Mouse (Mus musculus) heart, adult 18-20 months (tissue): ENCODE measurements at regions not wholly inside any gene's neighbourhood (a gene's known extent, or its start where the extent isn't known, plus 50 kb on each side); places are given as distances from the start of the nearest gene placed in this dataset.

ENCODE experiments used
- DNase-seq, 2 experiments: peaks; one replicate each; pipeline ENCODE4 v3.0.0; 2021 to 2022; ENCODE audit warnings: mixed read lengths in 1 of 2

- DNase-seq: peak in 1 of 2 experiments; percentile 21
Observed at GRCm38 (mm10) chr12:9174327-9174726, 144.5 kb downstream of the Ttc32 start.

- DNase-seq: no peak
Observed at GRCm38 (mm10) chr12:9176198-9176597, 146.4 kb downstream of the Ttc32 start.

GRCm38 (mm10) chr12:9178626-9179025 is 148.8 kb downstream of the Ttc32 start:
- no peak for DNase-seq

DNA sequence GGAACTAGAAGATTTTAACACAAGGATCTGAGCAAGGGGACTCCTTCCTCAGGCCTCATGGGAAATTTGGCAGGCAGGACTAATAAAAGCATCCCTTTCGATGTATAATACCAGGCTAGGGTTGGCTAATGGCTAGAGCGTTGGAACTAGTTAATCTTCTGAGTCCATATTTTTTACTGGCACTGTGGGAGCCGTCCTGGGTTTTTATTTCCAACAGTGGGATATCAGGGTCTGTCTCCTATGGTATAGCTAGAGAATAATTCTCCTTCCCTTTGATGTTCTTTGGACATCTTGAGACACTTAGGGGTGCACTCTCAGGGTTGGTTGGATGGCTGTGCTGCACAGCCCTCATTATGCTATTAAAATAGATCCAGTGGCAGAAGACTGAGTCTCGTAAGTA is 150.9 kb downstream of the Ttc32 start:
- no peak for DNase-seq

- no peak for DNase-seq
Observed at GRCm38 (mm10) chr12:9191721-9192120, 161.9 kb downstream of the Ttc32 start.

DNA sequence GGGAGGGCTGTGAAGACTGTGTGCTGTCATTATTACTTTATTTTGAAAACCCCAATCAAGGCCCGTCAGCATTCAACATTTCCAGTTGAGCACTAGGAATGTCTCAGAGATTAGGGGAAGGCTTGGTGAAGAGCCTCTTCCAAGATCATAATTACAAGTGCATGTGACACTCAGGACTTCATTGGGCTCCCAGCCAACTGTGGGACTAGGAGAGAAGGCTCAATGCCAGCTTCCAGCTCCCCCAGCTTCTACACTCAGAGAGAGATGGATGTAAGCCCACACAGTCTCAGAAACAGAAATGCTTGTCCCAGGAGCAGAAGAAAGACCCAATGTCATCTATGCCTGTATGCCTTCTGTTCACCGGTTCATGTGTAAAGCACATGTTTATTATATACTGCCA is 169.5 kb downstream of the Ttc32 start:
- DNase-seq: no peak

- DNase-seq: peak; percentile 13 to 40
Observed at GRCm38 (mm10) chr12:9212211-9212610, 182.4 kb downstream of the Ttc32 start.

DNA sequence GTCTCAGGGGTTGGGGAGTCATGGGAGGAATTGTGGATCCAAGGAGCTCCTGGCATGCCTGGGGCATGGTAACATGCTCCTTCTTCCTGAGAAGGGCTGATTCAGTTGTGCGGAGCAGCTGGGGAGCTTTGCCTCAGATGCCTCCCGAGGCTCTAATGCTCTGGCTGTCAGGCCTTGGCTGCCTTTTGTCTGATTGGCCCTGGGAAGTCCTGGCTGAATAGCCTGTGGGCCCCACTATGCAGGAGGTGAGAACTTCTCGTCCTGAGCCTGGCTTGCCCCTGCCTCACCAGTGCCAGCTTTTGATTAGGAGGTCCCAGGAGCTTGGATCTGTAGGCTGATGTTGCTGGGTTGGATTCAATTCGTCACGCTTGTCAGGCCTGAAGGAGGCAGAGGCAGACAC is 195.2 kb downstream of the Ttc32 start:
- DNase-seq: peak; percentile 77 to 92

GRCm38 (mm10) chr12:9227901-9228300 is 198.1 kb downstream of the Ttc32 start:
- DNase-seq: no peak

DNA sequence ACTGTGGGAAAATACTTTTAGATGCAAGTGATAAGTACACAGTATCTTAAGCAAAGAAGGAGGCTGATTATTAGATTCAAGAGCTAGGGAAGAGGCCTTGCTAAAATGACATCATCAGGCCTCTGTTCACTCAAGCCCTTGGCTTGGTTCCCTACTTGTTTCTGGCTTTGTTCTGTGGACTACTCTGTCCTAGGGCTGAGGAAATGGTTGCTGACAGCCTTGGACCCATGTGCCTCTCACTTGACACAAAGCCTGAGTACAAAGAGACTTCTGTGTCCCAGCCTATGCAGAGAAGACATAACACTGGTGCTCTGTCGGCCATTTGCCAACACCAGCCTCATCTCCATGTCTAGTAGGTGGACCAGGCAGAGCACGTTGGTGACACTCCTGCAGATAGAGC is 198.7 kb downstream of the Ttc32 start:
- peak; percentile 56 to 74 for DNase-seq

- no peak for DNase-seq
Observed at GRCm38 (mm10) chr12:9229981-9230380, 200.2 kb downstream of the Ttc32 start.

DNA sequence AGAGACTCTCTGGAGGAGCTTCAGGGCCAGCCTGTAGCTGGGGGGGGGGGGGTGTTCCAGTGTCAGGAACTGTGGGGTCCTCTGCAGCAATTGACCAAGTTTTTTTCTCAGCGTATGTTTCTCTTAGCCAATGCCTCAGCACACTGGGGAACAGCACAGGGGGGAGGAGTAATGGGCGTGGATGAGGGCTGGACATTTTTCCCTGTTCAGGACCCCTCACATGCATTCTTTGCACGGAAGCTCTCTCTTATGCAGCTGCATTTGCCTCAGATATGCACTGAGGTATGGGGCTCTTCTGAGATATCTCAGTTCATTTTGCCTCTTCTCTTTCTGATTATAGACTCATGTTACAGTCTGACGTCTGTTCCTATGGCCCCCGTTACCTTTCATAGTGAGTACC is 200.8 kb downstream of the Ttc32 start:
- no peak for DNase-seq

DNA sequence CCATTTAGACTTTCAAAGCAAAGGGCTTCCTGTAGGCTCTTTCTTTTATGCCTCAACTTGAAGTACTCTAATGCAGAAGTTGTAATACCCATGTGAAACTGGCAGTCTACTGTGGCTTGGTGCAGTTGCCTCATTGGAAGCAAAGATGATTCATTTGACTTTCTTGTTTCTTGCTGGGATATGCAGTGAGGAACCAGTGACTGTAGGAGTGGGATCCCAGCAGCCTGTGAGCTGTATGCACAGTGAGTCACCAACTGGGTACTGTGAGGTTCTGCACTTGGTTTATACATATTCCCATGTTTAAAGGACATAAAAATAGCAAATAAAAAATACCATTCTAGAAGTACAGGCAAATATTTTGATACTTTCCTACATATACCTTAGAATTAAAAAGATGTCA is 202.6 kb downstream of the Ttc32 start:
- no peak for DNase-seq

DNA sequence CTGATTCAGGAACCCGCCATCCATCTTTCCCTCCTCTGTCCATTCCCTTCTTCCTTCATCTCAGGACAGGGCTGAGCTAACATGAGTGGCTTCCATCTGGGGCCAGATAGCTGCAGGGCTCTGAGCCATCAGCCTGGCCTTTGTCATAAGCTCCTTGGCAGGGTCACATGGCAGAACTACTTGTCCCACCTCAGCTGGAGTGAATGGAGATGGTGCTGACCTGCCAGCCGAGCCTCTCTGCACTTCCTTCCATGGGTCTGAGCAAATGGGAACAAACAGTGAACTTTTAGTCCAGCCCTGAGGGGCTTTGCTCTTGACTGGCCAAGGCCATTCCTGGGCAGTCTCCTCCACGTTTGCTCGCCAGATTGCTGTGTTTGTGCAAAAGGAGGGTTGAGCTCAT is 206.1 kb downstream of the Ttc32 start:
- peak; percentile 31 to 69 for DNase-seq

DNA sequence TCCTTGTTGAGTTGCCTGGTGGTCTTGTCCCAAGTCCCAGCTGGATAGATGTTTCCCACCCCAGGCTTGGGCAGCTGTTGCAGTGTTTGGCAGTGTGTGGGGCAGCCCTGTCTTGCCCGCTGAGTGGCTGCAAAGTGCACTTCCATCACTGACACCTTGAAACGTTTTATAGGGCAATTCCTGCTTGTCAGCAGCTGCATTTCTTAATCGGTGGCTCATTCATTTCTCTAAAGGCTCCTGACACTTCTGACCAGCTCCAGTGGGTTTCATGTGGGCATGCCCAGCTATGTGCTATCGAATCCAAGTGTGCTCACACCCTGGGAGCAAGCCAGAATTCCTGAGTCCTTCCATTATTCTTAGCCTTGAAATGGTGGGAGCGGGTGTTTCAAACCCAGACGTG is 207.7 kb downstream of the Ttc32 start:
- peak; percentile 22 to 58 for DNase-seq

DNA sequence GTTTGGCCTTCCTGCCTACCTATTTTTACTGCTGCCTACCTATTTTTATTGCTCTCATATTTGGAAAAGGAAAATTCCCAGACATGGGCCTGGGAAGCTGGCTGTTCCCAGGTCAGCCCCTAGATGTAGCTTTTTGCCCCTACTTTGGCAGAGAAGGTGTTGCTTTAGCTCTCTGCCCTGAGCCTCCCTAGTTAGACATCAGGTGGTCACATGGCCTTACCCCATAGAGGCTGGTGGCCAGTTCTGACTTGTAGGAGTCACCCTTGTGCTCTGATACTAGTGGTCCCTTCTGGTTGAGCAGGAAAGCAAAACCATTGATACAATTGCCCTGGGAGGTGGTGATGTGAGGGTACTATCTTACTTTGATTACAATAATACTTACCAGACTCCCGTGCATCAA is 208.2 kb downstream of the Ttc32 start:
- DNase-seq: no peak

DNA sequence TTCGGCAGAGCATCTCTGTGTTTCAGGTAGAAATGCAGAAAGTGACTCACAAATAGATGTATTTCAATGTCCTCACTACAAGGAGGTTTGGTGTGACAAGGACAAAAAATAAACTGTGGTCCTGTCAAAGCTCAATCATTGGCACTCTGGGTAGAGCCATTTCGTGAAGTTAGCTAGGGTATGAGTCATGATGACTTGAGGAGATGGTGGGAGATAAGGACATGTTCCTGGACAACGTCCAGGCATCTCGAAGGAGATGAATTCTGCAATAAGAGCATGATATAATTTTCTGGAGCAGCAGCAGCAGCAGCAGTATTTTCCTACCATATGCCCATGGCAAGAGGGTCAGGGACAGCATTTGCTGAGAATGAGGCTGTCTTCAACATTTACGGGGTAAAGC is 217.7 kb downstream of the Ttc32 start:
- DNase-seq: no peak

DNA sequence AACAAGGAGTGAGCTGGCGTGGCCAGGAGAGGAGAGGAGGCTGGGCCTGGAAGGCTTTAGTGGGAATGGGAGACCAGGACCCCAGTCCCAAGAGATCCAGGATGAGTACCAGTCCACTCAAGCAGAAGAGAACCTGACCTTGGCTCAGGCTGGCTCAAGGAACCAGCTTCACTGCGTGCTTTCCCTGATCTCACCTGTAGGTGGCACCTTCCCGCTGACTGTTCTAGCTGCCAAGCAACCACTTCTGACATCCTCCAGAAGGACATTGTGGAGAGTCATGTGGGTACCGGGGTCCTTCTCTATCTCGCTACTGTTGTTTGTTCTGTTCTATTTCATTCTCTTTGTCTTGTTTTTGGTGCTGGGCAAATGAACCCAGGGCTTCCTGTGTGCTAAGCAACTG is 222.0 kb downstream of the Ttc32 start:
- peak; percentile 44 to 77 for DNase-seq

- no peak for DNase-seq
Observed at GRCm38 (mm10) chr12:9253306-9254074, 223.7 kb downstream of the Ttc32 start.

DNA sequence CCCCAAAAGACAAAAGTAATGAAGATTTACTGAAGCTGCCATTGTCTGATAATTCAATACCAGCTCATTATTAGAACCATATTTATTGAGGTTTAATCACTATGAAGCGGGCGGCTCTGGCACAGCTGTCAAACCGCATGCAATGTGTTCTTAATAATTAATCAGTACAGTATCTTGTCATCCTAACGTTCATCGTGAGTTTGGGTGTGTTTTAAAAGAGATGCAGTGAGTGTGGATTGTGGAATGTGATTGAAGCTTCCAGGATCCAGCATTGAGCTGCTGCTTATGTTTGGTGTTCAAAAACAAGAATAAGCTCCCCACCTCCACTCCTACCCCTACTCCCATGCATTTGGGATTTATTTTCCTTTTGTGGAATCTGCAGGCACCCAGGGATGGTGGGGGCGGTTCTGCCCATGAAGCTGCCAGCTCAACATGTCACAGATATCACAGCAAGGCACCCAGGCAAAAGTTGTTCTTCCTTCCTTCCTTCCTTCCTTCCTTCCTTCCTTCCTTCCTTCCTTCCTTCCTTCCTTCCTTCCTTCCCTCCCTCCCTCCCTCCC is 224.6 kb downstream of the Ttc32 start:
- DNase-seq: no peak

DNA sequence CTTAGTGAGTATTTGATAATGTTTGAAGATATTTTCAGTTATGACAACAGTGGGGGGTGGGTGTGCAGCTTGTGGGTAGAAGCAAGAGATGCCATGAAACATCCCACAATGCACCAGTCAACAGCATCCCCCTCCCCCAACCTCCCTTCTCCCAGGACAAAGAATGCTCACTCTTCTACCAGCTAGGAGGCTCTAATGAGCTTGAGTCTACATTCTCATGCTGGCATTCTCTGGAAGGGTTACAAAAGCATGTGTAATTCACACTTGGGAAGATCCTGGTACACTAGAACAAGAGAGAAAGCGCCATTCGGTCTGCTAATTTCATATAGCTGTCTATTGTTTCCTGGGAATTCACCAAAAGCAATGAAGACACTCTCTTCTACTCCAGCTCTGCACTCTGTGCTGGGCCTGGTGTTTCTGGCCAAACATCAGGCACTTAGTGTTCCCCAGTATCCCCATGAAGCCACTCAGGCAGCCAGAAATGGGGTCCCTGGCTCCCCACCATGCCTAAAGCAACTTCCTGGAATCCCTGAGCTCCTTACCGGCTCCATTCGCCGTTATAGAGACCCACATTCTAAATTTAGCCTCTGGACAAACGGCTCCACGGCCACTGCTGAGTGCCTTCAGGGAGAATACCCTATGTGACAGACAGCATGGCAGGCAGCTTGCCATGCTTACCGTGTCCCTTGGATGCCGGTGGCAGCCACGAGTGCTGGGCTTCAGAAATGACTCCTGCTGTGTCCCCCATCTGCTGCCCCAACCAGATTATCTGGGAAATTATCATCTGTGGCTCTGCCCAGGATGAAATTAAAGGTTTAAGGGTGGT is 226.1 kb downstream of the Ttc32 start:
- DNase-seq: peak in 1 of 2 experiments; percentile 26

DNA sequence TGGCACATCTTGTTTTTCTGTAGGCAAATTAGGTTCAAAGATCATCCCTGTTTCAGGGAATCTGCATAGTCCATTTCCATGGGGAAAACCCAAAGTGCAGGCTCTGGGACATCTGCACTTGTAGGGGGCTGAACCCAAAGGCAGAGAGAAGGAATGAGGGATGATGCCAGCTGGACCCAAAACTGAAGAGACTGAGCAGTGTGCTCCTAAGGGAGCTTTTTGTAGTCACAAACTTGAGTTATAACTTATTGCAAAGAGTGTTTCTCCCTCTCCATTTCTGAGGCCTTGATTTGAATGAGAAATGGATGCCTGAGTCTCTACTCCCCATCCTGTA is 226.7 kb downstream of the Ttc32 start:
- peak in 1 of 2 experiments; percentile 17 for DNase-seq

- no peak for DNase-seq
Observed at GRCm38 (mm10) chr12:9258221-9258620, 228.4 kb downstream of the Ttc32 start.
